Mouse (Mus musculus) midbrain, embryonic 10.5 days (tissue): ENCODE measurements at regions not wholly inside any gene's neighbourhood (a gene's known extent, or its start where the extent isn't known, plus 50 kb on each side); places are given as distances from the start of the nearest gene placed in this dataset.

ENCODE experiments used
- DNase-seq: peaks from one replicate; pipeline ENCODE4 v3.0.0-alpha.2; 2017; ENCODE audit warnings: low spot score
- H3K27ac ChIP-seq: fragments of 300-500 bp; sonication (generic); replicated peaks from 2 replicates; pipeline ENCODE4 v1.5.1; 2016; ENCODE audit warnings: mild to moderate bottlenecking
- H3K27me3 ChIP-seq: fragments of 300-500 bp; sonication (generic); 2 replicates; pipeline ENCODE4 v1.6.1; 2016; ENCODE audit warnings: low read depth, mild to moderate bottlenecking; ENCODE audit not compliant: poor library complexity, severe bottlenecking
- H3K36me3 ChIP-seq: fragments of 300-500 bp; sonication (generic); 2 replicates; pipeline ENCODE4 v1.6.1; 2016; ENCODE audit warnings: mild to moderate bottlenecking, moderate library complexity
- H3K4me1 ChIP-seq: fragments of 300-500 bp; sonication (generic); 2 replicates; pipeline ENCODE4 v1.6.1; 2016
- H3K4me3 ChIP-seq: fragments of 300-500 bp; sonication (generic); 2 replicates; pipeline ENCODE4 v1.5.1; 2016; ENCODE audit warnings: mild to moderate bottlenecking, moderate library complexity
- H3K9me3 ChIP-seq: fragments of 300-500 bp; sonication (generic); replicated peaks from 2 replicates; pipeline ENCODE4 v1.6.1; 2016; ENCODE audit warnings: mild to moderate bottlenecking
- WGBS: fragments of 180-500 bp; shearing (Covaris S2); methylation state at CpG from one replicate; pipeline ENCODE4 v1.1.7; 2016; 5-methylcytosine and 5-hydroxymethylcytosine counted together

GRCm38 (mm10) chr4:39926021-39926591 is 216.8 kb upstream of the Aco1 start:
- Histone ChIP-seq H3K36me3 (no peaks in the 10 kb centered on the region), H3K9me3 (no peaks in the 10 kb centered on the region), H3K27ac (no peak overlapping the region), H3K4me3 (no peak overlapping the region), H3K4me1 (no peaks in the 10 kb centered on the region), H3K27me3 (no peaks in the 10 kb centered on the region)
- 89% methylated on average over 3 of the region's 3 CpGs for WGBS
- no peak for DNase-seq

GRCm38 (mm10) chr4:39926594-39926993 is 216.3 kb upstream of the Aco1 start:
- no peak for DNase-seq
- no peaks in the 10 kb centered on the region for H3K9me3 ChIP-seq
- H3K27ac ChIP-seq = no peak overlapping the region
- 96% methylated on average over 7 of the region's 7 CpGs for WGBS
- no peaks in the 10 kb centered on the region for H3K36me3 ChIP-seq
- H3K4me3 ChIP-seq = no peak overlapping the region
- H3K4me1 ChIP-seq = no peaks in the 10 kb centered on the region
- H3K27me3 ChIP-seq = no peaks in the 10 kb centered on the region

GRCm38 (mm10) chr4:39928491-39928890 is 214.4 kb upstream of the Aco1 start:
- Histone ChIP-seq H3K27ac (no peak overlapping the region), H3K4me3 (no peak overlapping the region), H3K36me3 (no peaks in the 10 kb centered on the region), H3K27me3 (no peaks in the 10 kb centered on the region), H3K4me1 (no peaks in the 10 kb centered on the region), H3K9me3 (no peaks in the 10 kb centered on the region)
- no peak for DNase-seq
- 79% methylated on average over 2 of the region's 2 CpGs for WGBS

GRCm38 (mm10) chr4:39934025-39934708 is 208.7 kb upstream of the Aco1 start:
- no peaks in the 10 kb centered on the region for H3K4me1 ChIP-seq
- no peak for DNase-seq
- no peak overlapping the region for H3K27ac ChIP-seq
- no peaks in the 10 kb centered on the region for H3K9me3 ChIP-seq
- no peak overlapping the region for H3K4me3 ChIP-seq
- 89% methylated on average over 12 of the region's 12 CpGs for WGBS
- no peaks in the 10 kb centered on the region for H3K27me3 ChIP-seq
- no peaks in the 10 kb centered on the region for H3K36me3 ChIP-seq

GRCm38 (mm10) chr4:39958687-39959086 is 184.2 kb upstream of the Aco1 start:
- no peak overlapping the region for H3K27ac ChIP-seq
- H3K27me3 ChIP-seq = no peaks in the 10 kb centered on the region
- no peak overlapping the region for H3K4me3 ChIP-seq
- H3K4me1 ChIP-seq = no peaks in the 10 kb centered on the region
- no peak for DNase-seq
- H3K36me3 ChIP-seq = no peaks in the 10 kb centered on the region
- no peaks in the 10 kb centered on the region for H3K9me3 ChIP-seq
- 86% methylated on average over 3 of the region's 3 CpGs for WGBS

GRCm38 (mm10) chr4:39967938-39968337 is 174.9 kb upstream of the Aco1 start:
- Histone ChIP-seq H3K27me3 (no peaks in the 10 kb centered on the region), H3K9me3 (no peaks in the 10 kb centered on the region), H3K36me3 (no peaks in the 10 kb centered on the region), H3K4me1 (no peaks in the 10 kb centered on the region), H3K27ac (no peak overlapping the region), H3K4me3 (no peak overlapping the region)
- WGBS = 88% methylated on average over 3 of the region's 3 CpGs
- no peak for DNase-seq

GRCm38 (mm10) chr4:39991358-39991757 is 151.5 kb upstream of the Aco1 start:
- H3K36me3 ChIP-seq = no peaks in the 10 kb centered on the region
- DNase-seq = no peak
- H3K27ac ChIP-seq = no peak overlapping the region
- H3K4me1 ChIP-seq = no peaks in the 10 kb centered on the region
- no peaks in the 10 kb centered on the region for H3K9me3 ChIP-seq
- no peak overlapping the region for H3K4me3 ChIP-seq
- no peaks in the 10 kb centered on the region for H3K27me3 ChIP-seq
- 78% methylated on average over 6 of the region's 6 CpGs for WGBS

GRCm38 (mm10) chr4:39991851-39992250 is 151.0 kb upstream of the Aco1 start:
- WGBS = 83% methylated on average over 2 of the region's 2 CpGs
- H3K4me3 ChIP-seq = no peak overlapping the region

GRCm38 (mm10) chr4:39998771-39999422 is 144.0 kb upstream of the Aco1 start:
- no peaks in the 10 kb centered on the region for H3K27me3 ChIP-seq
- H3K9me3 ChIP-seq = no peaks in the 10 kb centered on the region
- no peak for DNase-seq
- H3K4me1 ChIP-seq = no peaks in the 10 kb centered on the region
- 76% methylated on average over 5 of the region's 5 CpGs for WGBS
- no peak overlapping the region for H3K4me3 ChIP-seq
- H3K36me3 ChIP-seq = no peaks in the 10 kb centered on the region
- H3K27ac ChIP-seq = no peak overlapping the region

More at GRCm38 (mm10) chr4:39991851-39992250, 151.0 kb upstream of the Aco1 start:
- Histone ChIP-seq H3K36me3 (no peaks in the 10 kb centered on the region), H3K9me3 (no peaks in the 10 kb centered on the region), H3K27me3 (no peaks in the 10 kb centered on the region), H3K27ac (no peak overlapping the region), H3K4me1 (no peaks in the 10 kb centered on the region)
- DNase-seq = no peak

- Histone ChIP-seq H3K27ac (no peak overlapping the region), H3K9me3 (no peaks in the 10 kb centered on the region), H3K4me1 (no peaks in the 10 kb centered on the region), H3K27me3 (no peaks in the 10 kb centered on the region), H3K36me3 (no peaks in the 10 kb centered on the region), H3K4me3 (no peak overlapping the region)
- peak; percentile 28 for DNase-seq
- 79% methylated on average over 7 of the region's 7 CpGs for WGBS
These were observed 128.2 kb upstream of the Aco1 start for GRCm38 (mm10) chr4:40014666-40015065.

GRCm38 (mm10) chr4:40016856-40017255 is 126.0 kb upstream of the Aco1 start:
- Histone ChIP-seq H3K36me3 (no peaks in the 10 kb centered on the region), H3K27me3 (no peaks in the 10 kb centered on the region), H3K4me1 (no peaks in the 10 kb centered on the region), H3K27ac (no peak overlapping the region), H3K9me3 (no peaks in the 10 kb centered on the region), H3K4me3 (no peak overlapping the region)
- 88% methylated on average over 15 of the region's 15 CpGs for WGBS
- DNase-seq = no peak

GRCm38 (mm10) chr4:40018208-40018607 is 124.7 kb upstream of the Aco1 start:
- 96% methylated on average over 4 of the region's 4 CpGs for WGBS
- H3K36me3 ChIP-seq = no peaks in the 10 kb centered on the region
- H3K9me3 ChIP-seq = no peaks in the 10 kb centered on the region
- no peaks in the 10 kb centered on the region for H3K27me3 ChIP-seq
- H3K27ac ChIP-seq = no peak overlapping the region
- H3K4me3 ChIP-seq = no peak overlapping the region
- no peaks in the 10 kb centered on the region for H3K4me1 ChIP-seq
- no peak for DNase-seq

GRCm38 (mm10) chr4:40031361-40031760 is 111.5 kb upstream of the Aco1 start:
- no peak overlapping the region for H3K27ac ChIP-seq
- WGBS = 92% methylated on average over 1 of the region's 1 CpGs

More at GRCm38 (mm10) chr4:40031361-40031760, 111.5 kb upstream of the Aco1 start:
- H3K4me3 ChIP-seq = no peak overlapping the region
- DNase-seq = no peak
- H3K4me1 ChIP-seq = no peaks in the 10 kb centered on the region
- H3K36me3 ChIP-seq = no peaks in the 10 kb centered on the region
- no peaks in the 10 kb centered on the region for H3K27me3 ChIP-seq
- H3K9me3 ChIP-seq = no peaks in the 10 kb centered on the region
